Mouse (Mus musculus) lung, adult 2 months (tissue): ENCODE measurements around the gene Lgmn. TPM values are rescaled to one million over a fixed set of nuclear protein-coding genes. Genes with fewer than 3 reads are reported as not detected.

ENCODE experiments used
- DNase-seq: peaks from one replicate; pipeline ENCODE4 v3.0.0; 2022
- H3K4me1 ChIP-seq: fragments of 200-500 bp; 2 replicates; pipeline ENCODE4 v1.6.1; 2011; ENCODE audit warnings: low read length; ENCODE audit not compliant: control insufficient read depth, insufficient read depth
- H3K4me3 ChIP-seq: fragments of 200-500 bp; replicated peaks from 2 replicates; pipeline ENCODE3; 2011; ENCODE audit warnings: low read depth, mild to moderate bottlenecking, control low read depth, low read length; ENCODE audit errors: extremely low read depth
- CTCF ChIP-seq: fragments of 200-500 bp; IDR thresholded peaks from 2 replicates; pipeline ENCODE4 v1.5.1; 2011; ENCODE audit warnings: mild to moderate bottlenecking, low read length, control low read depth; ENCODE audit not compliant: insufficient read depth
- POLR2A ChIP-seq: fragments of 200-500 bp; IDR thresholded peaks from 2 replicates; pipeline ENCODE4 v1.6.1; 2011; ENCODE audit warnings: low read depth, mild to moderate bottlenecking, control low read depth, low read length, borderline replicate concordance; ENCODE audit errors: extremely low read depth
- WGBS: fragments of 180-500 bp; shearing (Covaris S2); methylation state at CpG from one replicate; pipeline ENCODE4 v1.1.7; 2018; 5-methylcytosine and 5-hydroxymethylcytosine counted together
- polyA plus RNA-seq: library from polyadenylated mRNA; depleted of rRNA; stranded (reverse); fragments of >200 nt; gene quantifications from 2 replicates; pipeline ENCODE4 v1.2.3, GENCODE M21; 2012

The Lgmn gene
- polyA plus RNA-seq, 1 experiment = 153 TPM

DNA sequence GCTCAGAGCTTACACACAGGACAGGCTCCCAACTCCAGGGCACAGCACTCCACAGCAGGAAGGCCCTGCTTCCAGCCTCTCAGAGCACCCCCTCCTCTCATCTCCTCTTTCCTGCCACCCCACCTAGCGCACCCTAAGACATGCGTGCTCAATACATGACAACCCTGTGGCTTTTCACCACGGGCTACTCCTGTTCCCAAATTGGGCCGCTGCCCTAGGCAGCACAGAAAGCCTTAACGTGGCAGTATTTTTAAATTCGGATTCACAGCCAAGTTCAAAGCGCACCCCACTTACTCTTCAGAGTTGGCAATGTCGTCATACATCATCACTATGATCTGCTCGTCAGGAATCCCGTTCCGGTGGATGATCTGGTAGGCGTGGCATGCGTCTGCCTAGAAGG is 26.4 kb downstream of the Lgmn start:
- Histone ChIP-seq H3K4me3 (no peak overlapping the region), H3K4me1 (peaks cover 2% of the 10 kb centered on the region; the same call in 1 of the 2 replicates)
- 89% methylated on average over 13 of the region's 13 CpGs for whole genome bisulfite sequencing
- no peak for DNase-seq
- TF ChIP-seq POLR2A (no peak), CTCF (no peak)

DNA sequence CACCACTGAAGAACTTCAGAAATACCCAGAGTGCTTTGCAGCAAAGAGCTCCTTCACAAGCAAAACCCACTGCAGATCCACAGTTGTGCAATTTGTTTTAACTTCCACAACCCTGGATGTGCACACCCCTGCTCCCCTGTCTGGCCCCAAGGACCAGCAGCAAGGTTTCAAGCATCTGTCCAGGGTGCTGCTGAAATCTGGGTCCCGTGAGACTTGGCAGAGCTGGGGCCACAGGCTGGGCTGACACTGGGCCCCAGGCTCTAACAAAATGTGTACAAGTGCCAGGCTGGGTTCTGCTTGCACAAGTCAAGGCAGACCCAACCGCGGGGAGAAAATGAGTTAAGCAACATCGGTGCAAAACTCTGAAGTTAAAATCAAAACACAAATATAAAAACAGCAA is 41.0 kb downstream of the Lgmn start:
- WGBS = 83% methylated on average over 4 of the region's 4 CpGs
- DNase-seq = no peak
- Histone ChIP-seq H3K4me1 (peaks cover 2% of the 10 kb centered on the region; the same call in 1 of the 2 replicates), H3K4me3 (no peak overlapping the region)
- no peak for TF ChIP-seq CTCF
- no peak for TF ChIP-seq POLR2A

DNA sequence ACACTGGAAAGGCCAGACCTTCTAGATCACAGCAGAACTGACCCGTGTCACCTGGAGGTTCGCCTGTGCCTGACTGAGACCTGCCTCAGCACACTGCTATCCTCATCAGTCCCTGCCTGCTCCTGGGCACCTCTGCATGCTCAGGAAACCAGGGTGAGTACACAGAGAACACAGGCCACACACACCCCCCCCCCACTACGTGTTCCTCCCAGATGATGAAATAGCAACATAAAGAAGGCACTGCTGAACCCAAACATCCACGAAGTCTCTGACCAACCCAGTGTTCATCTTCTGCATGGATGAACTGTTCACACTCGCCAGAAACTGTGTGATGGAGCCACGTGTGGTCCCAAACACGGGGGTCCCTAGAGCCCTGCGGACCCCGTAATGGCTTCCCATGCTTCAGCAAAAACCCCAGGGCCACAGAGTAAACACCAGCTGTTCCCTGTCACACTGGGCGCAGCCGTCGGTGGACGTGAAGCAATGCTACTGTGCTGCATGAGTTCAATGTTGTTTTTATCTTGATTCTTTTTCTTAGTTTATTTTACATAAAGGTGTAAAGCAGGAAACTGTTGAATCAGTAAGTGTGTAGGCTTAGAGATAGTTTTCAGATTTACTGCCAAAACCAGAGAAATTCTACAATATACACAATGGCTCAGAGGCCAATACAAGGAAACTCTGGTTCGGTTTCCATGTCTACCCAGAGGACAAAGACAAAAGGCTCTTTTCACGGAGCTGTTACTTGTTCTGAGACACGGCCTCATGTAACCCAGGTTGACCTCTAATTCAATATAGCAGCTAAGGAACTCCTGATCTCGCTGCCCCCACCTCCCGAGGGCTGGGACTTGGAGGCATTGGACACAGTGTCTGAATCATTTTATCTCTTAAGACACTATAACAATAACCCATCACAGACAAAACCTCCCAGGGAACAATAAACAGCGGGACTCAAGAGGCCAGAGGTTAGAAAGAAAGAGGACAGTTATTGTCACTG is 43.3 kb downstream of the Lgmn start:
- TF ChIP-seq CTCF (no peak), POLR2A (no peak)
- Histone ChIP-seq H3K4me3 (no peak overlapping the region), H3K4me1 (peaks cover 2% of the 10 kb centered on the region; the same call in 1 of the 2 replicates)
- no peak for DNase-seq
- WGBS = 47% methylated on average over 19 of the region's 19 CpGs

DNA sequence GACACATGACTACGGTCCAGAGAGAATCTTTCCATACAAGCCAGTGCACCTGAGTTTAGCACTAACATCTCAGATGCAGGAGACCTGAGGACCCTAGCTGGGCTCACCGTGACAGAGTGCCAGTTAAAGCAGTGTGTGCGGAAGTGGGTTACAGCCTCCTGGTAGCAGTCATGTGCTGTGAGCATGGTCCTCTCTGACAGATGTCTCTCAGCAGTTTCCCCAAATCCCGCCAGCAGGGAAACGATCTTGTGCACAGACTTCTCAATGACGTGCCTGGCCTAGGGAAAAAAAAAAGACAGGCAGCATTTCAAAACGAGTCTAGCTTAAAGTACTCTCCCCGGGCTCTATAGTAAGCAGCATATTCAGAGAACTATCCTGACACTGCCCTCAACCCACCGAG is 44.1 kb downstream of the Lgmn start:
- Histone ChIP-seq H3K4me1 (peaks cover 2% of the 10 kb centered on the region; the same call in 1 of the 2 replicates), H3K4me3 (no peak overlapping the region)
- no peak for DNase-seq
- TF ChIP-seq POLR2A = no peak
- 65% methylated on average over 9 of the region's 9 CpGs for WGBS

DNA sequence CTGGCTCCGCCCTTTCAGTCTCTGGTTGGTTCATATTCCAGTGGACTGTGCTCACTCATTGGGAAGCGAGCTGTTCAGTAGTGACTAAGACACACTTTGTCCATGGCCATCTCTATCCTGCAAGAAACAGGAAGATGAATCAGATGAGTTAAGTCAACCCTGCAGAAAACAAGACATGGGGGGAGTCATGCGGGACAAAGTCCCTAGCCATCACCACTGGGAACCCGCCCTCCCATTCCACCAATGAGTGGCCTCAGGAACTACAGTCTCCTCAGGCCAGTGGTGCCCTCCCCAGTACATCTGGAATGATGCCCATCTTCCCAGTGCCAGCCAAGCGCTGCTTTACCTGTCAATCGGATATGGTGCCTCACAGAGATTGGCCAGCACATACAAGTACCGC is 45.1 kb downstream of the Lgmn start:
- Histone ChIP-seq H3K4me1 (peaks cover 2% of the 10 kb centered on the region; the same call in 1 of the 2 replicates), H3K4me3 (no peak overlapping the region)
- WGBS = 86% methylated on average over 7 of the region's 7 CpGs
- TF ChIP-seq POLR2A = no peak
- TF ChIP-seq CTCF = no peak
- no peak for DNase-seq

DNA sequence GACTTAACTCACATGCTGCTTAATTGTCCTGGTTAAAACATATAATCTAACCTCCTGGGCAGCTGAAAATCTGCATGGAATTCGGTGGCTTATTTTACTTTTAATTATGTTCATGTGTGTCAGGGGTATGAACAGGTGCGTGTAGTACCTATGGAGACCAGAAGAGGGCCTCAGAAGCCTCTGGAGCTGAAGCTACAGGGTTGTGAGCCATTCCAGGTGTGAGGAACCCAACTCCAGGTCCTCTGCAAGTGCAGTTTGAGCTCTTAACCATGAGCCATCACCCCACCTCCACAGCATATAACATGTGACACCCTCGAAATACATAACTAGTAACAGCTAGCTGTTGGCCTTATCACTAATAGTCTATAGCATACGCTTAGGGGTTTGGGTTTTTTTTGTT is 47.6 kb downstream of the Lgmn start:
- no peak for TF ChIP-seq POLR2A
- peak; percentile 61 for TF ChIP-seq CTCF
- H3K4me1 ChIP-seq = peaks cover 2% of the 10 kb centered on the region; the same call in 1 of the 2 replicates
- DNase-seq = no peak
- 77% methylated on average over 4 of the region's 4 CpGs for WGBS
- H3K4me3 ChIP-seq = no peak overlapping the region

DNA sequence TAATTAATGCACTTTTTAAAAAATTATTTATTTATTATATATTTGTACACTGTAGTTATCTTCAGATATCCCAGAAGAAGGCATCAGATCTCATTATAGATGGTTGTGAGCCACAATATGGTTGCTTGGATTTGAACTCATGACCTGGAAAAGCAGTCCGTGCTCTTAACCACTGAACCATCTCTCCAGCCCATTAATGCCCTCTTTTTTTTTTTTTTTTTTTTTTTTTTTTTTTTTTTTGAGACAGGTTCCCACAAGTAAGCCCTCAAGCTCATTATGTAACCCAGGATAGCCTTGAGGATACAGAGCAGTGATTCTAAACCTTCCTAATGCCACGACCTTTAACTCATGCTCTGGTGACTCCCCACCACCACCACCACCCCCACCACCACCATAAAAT is 48.5 kb downstream of the Lgmn start:
- no peak for DNase-seq
- Histone ChIP-seq H3K4me3 (no peak overlapping the region), H3K4me1 (peaks cover under 1% of the 10 kb centered on the region; the same call in 1 of the 2 replicates)
- TF ChIP-seq CTCF (no peak), POLR2A (no peak)
- WGBS = 80% methylated on average over 2 of the region's 2 CpGs

DNA sequence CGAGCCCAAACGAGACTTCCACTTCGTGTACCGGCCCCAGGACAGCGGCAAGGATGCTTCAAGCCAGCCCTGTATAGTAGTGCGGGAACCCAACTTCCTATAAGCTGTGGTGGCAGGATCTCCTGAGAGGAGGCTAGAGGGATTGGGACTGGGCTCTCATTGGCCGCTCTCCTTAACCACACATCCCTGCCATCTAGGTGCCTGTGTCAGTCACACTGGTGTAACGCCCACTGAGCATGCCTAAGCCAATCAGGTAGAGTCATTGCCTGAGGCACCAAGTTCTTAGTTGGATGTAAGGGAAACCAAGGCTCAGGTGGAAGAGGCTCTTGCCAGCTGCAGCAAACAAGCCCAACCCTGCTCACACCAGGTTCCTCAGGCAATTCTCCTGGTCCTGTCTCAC is 49.6 kb downstream of the Lgmn start:
- DNase-seq = no peak
- H3K4me3 ChIP-seq = no peak overlapping the region
- 69% methylated on average over 8 of the region's 8 CpGs for WGBS
- no peaks in the 10 kb centered on the region for H3K4me1 ChIP-seq
- no peak for TF ChIP-seq POLR2A
- no peak for TF ChIP-seq CTCF

DNA sequence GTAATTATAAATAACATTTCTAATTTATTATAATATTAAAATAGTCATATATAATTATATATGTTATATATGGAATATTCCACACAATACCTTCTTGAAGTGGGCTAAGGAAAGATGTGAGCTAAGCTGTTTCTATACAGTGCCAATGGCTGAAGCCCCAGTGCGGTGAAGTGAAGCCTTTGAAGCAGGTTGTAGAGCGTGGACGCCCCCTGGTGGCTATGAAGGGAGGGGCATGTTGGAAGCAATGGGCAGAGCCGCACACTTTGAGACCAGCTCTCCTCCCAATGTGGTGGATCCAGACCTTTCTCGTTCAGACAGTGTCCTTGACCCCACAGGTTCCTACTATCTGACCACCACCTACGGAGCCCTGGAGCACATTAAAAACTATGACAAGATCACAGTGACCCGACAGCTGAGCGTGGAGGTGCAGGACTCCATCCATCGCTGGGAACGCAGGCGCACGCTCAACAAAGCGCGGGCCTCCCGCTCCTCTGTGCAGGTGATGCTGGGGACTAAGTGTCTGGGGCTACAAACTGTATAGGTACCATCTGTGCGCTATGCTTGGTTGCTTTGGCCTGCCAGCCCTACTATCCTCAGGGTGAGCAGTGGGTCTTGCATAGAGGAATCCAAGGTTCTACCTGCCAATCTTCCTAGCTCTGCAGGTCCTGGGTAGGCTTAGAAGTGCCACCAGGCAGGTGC is 52.2 kb downstream of the Lgmn start:
- Histone ChIP-seq H3K4me3 (no peak overlapping the region), H3K4me1 (no peaks in the 10 kb centered on the region)
- peak; percentile 84 for DNase-seq
- TF ChIP-seq POLR2A = no peak
- TF ChIP-seq CTCF = peak; percentile 98
- WGBS = 61% methylated on average over 16 of the region's 16 CpGs

DNA sequence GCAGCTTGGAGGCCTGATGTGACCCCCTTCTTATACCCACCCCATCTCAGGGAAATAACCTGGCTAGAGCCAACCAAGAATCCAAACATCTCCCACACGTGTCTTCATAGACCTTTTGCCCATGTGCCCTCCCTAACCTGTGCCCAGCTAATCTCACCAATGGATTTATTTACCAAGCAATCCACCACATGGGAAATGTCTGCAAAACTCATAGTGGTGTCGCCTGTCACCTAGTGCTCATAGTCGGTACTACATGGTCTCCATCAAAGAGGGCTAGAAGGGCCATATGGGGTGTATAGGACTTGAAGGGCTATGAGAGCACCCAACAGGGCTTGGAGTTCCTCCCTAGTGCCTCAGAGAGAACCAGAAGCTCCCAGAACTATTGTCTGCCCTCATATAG is 54.8 kb downstream of the Lgmn start:
- WGBS = 24% methylated on average over 3 of the region's 3 CpGs
- DNase-seq = no peak

More for the DNA sequence above, 54.8 kb downstream of the Lgmn start:
- TF ChIP-seq POLR2A (no peak), CTCF (peak; percentile 40; the same call in 1 of the 2 replicates)
- Histone ChIP-seq H3K4me1 (no peaks in the 10 kb centered on the region), H3K4me3 (no peak overlapping the region)
